Mouse (Mus musculus) heart, postnatal 0 days (tissue): ENCODE data around the gene Spred2.

Experiments
- CTCF ChIP-seq: IDR thresholded peaks from 2 replicates; pipeline ENCODE4 v1.5.1; 2016; ENCODE audit warnings: antibody characterized with exemption, control low read depth, low read depth
- EP300 ChIP-seq: IDR thresholded peaks from 2 replicates; pipeline ENCODE4 v1.6.1; 2016; ENCODE audit warnings: antibody characterized with exemption, low read depth

DNA sequence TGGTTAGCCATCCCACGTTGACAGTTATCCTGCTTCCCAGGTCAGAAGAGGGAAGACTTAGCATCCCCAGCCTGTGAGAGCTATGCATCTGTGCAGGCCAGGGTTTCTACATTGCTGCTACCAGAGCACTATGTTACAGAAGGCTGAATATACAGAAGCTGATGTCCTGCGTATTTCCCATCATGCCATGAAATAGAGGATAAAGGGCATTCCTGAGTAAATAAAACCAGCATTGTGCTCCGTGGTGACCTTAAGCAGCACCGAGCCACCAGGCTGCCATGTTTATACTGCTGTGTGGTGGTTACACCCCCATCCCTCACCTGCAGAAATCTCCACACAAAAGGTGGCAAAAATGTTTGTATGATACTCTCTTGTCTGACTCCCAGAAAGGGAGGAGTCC lies 78.7 kb downstream of the Spred2 start:
- no peak for TF ChIP-seq CTCF
- TF ChIP-seq EP300 = no peak
